Mouse (Mus musculus): Measurements from ENCODE around the gene Chil1. TPM values are rescaled to one million over a fixed set of nuclear protein-coding genes. Genes with fewer than 3 reads are reported as not detected.

The Chil1 gene
- polyA plus RNA-seq, 1 experiment: not detected

DNA sequence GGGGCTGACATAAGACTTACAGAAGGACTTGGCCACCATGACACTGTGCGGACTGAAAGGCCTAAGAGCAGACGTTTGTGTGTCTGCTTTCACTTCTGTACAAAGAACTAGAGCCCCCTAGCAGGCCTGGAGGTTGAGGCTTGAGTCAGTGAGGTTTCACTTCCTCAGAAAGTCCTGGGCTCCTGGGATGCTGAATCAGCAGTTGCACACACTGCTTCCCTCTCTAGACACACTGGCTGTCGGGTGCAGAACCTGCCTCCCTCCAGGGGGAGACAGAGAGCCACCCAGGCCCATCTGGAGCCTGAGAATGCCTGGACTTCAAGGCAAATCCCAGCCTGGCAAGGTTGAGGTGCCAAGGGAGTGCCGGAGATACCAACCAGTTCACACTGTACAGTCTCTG, 14.4 kb downstream of the Chil1 start:
- Histone ChIP-seq H3K4me1 (ENCODE audit: control insufficient read depth, insufficient read depth, low read length) (peaks cover 74% of the 10 kb centered on the region), H3K4me3 (ENCODE audit: insufficient read depth, low read depth, low read length) (no peak overlapping the region), H3K27ac (ENCODE audit: insufficient read depth, low read depth, low read length) (peak overlapping the region; percentile 6; the same call in 1 of the 2 replicates)
- WGBS: 63% methylated on average over 4 of the region's 4 CpGs
- TF ChIP-seq POLR2A (IDR thresholded peaks at IDR 0.05; ENCODE audit: insufficient read depth, low read depth, low read length): no peak
- peak; percentile 35; the same call in 1 of the 2 replicates for TF ChIP-seq CTCF (IDR thresholded peaks at IDR 0.05; ENCODE audit: insufficient read depth, low read depth, low read length)

DNA sequence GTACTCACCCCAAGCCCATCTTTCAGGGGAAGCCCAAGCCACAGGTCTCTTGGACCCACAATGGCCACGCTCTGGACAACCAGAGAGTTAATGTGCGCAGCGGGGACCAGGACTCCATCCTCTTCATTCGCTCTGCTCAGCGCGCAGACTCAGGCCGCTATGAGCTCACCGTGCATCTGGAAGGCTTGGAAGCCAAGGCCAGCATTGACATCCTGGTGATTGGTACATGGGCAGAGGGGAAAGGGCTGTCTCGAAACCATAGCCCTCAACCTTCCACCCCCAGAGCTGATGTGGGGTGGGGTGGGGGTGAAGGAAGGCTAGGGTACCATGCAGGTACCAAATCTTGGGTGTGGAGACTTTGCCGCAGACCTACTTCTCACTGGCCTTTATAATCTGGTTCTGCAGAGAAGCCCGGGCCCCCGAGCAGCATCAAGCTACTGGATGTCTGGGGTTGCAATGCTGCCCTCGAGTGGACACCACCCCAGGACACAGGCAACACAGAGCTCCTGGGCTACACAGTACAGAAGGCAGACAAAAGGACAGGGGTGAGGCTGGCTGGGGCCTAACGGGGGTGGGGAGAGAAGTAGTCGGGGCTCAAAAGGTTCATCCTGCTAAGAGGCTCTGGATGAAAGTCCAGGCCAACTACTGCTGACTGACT, 15.5 kb downstream of the Chil1 start:
- no peak for TF ChIP-seq CTCF (IDR thresholded peaks at IDR 0.05; ENCODE audit: insufficient read depth, low read depth, low read length)
- no peak for TF ChIP-seq POLR2A (IDR thresholded peaks at IDR 0.05; ENCODE audit: insufficient read depth, low read depth, low read length)
- Histone ChIP-seq H3K4me3 (ENCODE audit: insufficient read depth, low read depth, low read length) (no peak overlapping the region), H3K27ac (ENCODE audit: insufficient read depth, low read depth, low read length) (no peak overlapping the region), H3K4me1 (ENCODE audit: control insufficient read depth, insufficient read depth, low read length) (peaks cover 81% of the 10 kb centered on the region)
- 80% methylated on average over 15 of the region's 15 CpGs for WGBS

DNA sequence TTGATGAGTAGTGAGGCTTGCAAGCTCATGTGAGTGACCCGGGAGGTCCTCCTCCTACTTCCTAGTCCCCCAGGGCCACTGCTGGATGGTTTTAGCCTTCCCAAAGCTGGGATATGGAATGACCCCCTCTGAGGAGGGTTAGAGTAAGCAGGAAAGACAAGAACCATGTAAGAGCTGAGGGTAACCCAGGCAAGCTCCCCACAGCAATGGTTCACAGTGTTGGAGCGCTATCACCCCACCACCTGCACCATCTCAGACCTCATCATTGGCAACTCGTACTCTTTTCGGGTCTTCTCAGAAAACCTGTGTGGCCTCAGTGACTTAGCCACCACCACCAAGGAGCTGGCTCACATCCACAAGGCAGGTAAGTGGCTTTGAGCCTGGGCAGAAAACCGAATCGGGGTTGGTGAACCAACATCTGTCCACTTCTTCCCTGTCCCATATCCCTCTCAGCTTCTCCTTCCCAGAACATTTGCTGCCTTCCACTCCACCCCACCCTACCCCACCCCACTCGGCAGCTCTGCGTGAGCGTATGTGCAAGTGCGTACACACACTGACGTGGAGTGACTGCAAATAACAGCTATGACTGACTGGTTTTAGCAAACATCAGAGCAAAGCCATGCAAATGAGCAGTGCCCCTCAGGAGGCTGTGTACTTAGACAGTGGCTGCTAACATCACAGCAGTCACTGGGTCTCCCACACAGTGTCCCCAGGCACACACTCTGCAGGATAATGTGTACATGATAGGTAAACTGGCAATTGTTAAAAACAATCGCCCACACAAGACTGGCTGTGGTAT, 16.4 kb downstream of the Chil1 start:
- no peak for TF ChIP-seq POLR2A (IDR thresholded peaks at IDR 0.05; ENCODE audit: insufficient read depth, low read depth, low read length)
- no peak for TF ChIP-seq CTCF (IDR thresholded peaks at IDR 0.05; ENCODE audit: insufficient read depth, low read depth, low read length)
- 68% methylated on average over 12 of the region's 12 CpGs for WGBS
- H3K4me3 ChIP-seq (ENCODE audit: insufficient read depth, low read depth, low read length): no peak overlapping the region
- H3K27ac ChIP-seq (ENCODE audit: insufficient read depth, low read depth, low read length): no peak overlapping the region
- H3K4me1 ChIP-seq (ENCODE audit: control insufficient read depth, insufficient read depth, low read length): peaks cover 76% of the 10 kb centered on the region

DNA sequence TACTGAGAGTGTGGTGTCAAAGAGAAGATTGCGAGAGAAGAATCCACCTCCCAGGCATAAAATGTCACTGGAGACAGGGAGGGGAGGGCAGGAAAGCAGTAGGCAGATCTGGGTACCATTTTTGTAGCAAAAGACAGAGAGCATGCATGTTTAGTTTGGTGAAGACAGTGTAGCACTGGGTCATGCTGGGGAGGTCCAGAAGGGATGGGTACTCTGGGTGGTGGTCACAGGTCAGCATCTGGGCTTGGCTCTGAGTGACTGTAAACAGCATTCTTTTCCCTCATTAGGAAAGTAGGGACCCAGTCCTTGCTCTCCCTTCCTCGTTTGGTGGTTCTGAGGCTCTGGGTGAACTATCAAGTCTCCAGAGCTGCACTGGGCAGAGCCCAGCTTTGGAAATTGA, 18.5 kb downstream of the Chil1 start:
- Histone ChIP-seq H3K27ac (ENCODE audit: insufficient read depth, low read depth, low read length) (no peak overlapping the region), H3K4me3 (ENCODE audit: insufficient read depth, low read depth, low read length) (no peak overlapping the region), H3K4me1 (ENCODE audit: control insufficient read depth, insufficient read depth, low read length) (peaks cover 61% of the 10 kb centered on the region)
- WGBS: 64% methylated on average over 2 of the region's 2 CpGs
- no peak for TF ChIP-seq POLR2A (IDR thresholded peaks at IDR 0.05; ENCODE audit: insufficient read depth, low read depth, low read length)

GRCm38 (mm10) chr1:134200998-134201686, 19.2 kb downstream of the Chil1 start:
- Histone ChIP-seq H3K4me1 (ENCODE audit: control insufficient read depth, insufficient read depth, low read length) (peaks cover 58% of the 10 kb centered on the region), H3K27ac (ENCODE audit: insufficient read depth, low read depth, low read length) (no peak overlapping the region), H3K4me3 (ENCODE audit: insufficient read depth, low read depth, low read length) (no peak overlapping the region)
- no peak for TF ChIP-seq POLR2A (IDR thresholded peaks at IDR 0.05; ENCODE audit: insufficient read depth, low read depth, low read length)
- no peak for TF ChIP-seq CTCF (IDR thresholded peaks at IDR 0.05; ENCODE audit: insufficient read depth, low read depth, low read length)
- WGBS: 74% methylated on average over 6 of the region's 6 CpGs

DNA sequence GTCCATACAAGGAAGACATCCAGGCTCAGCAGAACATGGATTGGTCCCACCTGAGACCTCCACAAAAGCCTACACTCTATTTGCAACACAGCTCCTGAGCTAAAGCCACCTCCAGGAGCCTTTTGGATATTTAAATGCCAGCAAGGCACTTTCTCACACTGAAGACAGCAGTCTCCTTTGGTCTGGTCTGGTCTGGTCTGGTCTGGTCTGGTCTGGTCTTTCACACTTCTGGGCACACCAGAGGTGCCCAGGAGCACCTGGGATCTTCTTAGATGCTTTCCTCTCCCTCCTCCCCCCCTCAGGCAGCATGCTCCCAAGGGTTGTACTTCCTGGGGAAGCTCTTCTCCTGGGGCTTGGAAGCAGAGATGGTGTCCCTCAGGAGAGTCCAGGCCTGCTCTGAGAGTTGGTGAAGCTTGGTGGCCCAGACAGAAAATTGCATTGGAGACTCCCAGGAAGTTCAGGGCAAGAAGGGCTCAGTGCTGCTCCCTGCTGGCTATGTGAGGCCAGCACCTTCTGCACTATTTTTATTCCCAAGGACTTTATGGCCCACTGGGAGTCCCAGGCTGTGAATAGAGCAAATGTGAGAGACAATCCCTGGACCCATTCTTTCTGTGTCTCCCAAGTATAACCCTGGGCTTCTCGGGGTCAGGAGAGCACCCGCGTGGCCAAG, 19.9 kb downstream of the Chil1 start:
- Histone ChIP-seq H3K27ac (ENCODE audit: insufficient read depth, low read depth, low read length) (no peak overlapping the region), H3K4me3 (ENCODE audit: insufficient read depth, low read depth, low read length) (no peak overlapping the region), H3K4me1 (ENCODE audit: control insufficient read depth, insufficient read depth, low read length) (peaks cover 54% of the 10 kb centered on the region)
- WGBS: 61% methylated on average over 3 of the region's 3 CpGs
- TF ChIP-seq CTCF (IDR thresholded peaks at IDR 0.05; ENCODE audit: insufficient read depth, low read depth, low read length) (peak; percentile 39), POLR2A (IDR thresholded peaks at IDR 0.05; ENCODE audit: insufficient read depth, low read depth, low read length) (no peak)

GRCm38 (mm10) chr1:134204230-134204629, 22.3 kb downstream of the Chil1 start:
- no peak overlapping the region for H3K4me3 ChIP-seq (ENCODE audit: insufficient read depth, low read depth, low read length)
- TF ChIP-seq POLR2A (IDR thresholded peaks at IDR 0.05; ENCODE audit: insufficient read depth, low read depth, low read length): no peak
- no peak for TF ChIP-seq CTCF (IDR thresholded peaks at IDR 0.05; ENCODE audit: insufficient read depth, low read depth, low read length)
- H3K27ac ChIP-seq (ENCODE audit: insufficient read depth, low read depth, low read length): no peak overlapping the region
- peaks cover 41% of the 10 kb centered on the region for H3K4me1 ChIP-seq (ENCODE audit: control insufficient read depth, insufficient read depth, low read length)
- 88% methylated on average over 13 of the region's 13 CpGs for WGBS

DNA sequence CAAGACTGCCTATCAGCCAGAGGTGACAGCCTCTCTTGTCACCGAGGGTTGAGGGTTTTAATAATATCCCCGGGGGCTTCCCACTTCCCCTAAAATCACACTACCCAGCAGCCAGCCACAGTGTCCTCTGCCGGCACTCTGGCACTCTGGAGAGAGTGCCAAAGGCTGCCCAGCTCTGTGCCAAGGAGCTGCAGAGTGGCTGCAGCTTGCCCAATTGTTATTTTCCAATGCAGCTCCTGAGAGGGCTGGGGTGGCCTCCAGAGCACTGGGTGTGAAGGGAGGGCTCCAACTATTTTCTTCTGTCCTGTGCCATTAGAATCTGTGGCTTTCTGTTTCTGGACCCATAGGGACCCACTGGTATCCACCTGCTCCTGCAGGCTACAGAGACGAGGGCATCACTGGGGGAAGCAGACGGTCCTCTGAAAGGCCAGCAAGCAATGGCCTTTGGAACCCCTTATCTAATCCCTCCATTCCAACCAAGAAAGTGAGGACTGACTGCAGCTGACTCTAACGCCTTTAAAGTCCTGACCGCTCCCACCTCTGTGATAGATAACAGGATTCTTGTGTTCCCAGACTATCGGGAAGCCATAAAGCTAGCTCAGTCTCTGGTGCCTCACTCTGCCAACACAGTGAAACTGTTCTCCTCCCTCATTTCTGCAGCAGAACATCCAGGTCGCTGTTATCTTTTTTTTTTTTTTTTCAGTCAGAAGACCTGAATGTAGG, 23.5 kb downstream of the Chil1 start:
- WGBS: 50% methylated on average over 9 of the region's 9 CpGs
- TF ChIP-seq POLR2A (IDR thresholded peaks at IDR 0.05; ENCODE audit: insufficient read depth, low read depth, low read length) (no peak), CTCF (IDR thresholded peaks at IDR 0.05; ENCODE audit: insufficient read depth, low read depth, low read length) (no peak)
- Histone ChIP-seq H3K4me1 (ENCODE audit: control insufficient read depth, insufficient read depth, low read length) (peaks cover 34% of the 10 kb centered on the region), H3K27ac (ENCODE audit: insufficient read depth, low read depth, low read length) (no peak overlapping the region), H3K4me3 (ENCODE audit: insufficient read depth, low read depth, low read length) (no peak overlapping the region)

Measured in olfactory bulb, adult 2 months (tissue).